8 mouse cellular contexts compared by ENCODE assay signal in the genomic region with DNA sequence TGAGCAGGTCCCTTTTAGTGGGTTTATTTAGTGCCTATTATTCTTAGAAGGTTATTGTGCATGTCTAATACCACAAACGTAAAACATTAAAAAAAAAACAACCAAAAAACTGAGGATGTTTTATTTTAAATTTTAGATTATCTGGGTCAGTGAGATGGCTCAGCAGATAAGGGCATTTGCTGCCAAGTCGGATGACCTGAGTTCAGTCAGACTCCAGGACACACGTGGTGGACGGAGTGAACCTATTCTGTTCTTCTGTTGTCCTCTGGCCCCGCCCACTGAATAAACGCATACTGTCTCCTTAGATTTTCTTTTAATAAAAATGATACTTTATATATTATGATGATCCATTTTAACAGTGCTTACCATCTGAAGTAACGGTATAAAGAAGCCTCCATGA. TPM values are rescaled to one million over a fixed set of nuclear protein-coding genes. Genes with fewer than 3 reads are reported as not detected.
DNase-seq lines count a peak whose midpoint lies in the region; ATAC-seq and TF ChIP-seq lines count a peak whose summit lies in the region.

No protein-coding gene starts in this region.

- 0 out of 2 replicates have a peak, but pooled peaks have one; percentile 8 for TF ChIP-seq EP300 in heart, adult 2 months (IDR thresholded peaks at IDR 0.05; ENCODE audit: insufficient read depth, low read depth, low read length)

- no peaks in the 10 kb centered on the region for H3K27me3 ChIP-seq in heart, adult 2 months (ENCODE audit: control insufficient read depth, insufficient read depth, low read length)
- no peaks in the 10 kb centered on the region for H3K27me3 ChIP-seq in hindbrain, embryonic 15.5 days
- H3K27me3 ChIP-seq in liver, embryonic 15.5 days: no peaks in the 10 kb centered on the region

- H3K4me1 ChIP-seq in heart, adult 2 months (ENCODE audit: control insufficient read depth, insufficient read depth, low read length): peaks cover 1% of the 10 kb centered on the region; the same call in 1 of the 2 replicates
- H3K4me1 ChIP-seq in hindbrain, embryonic 15.5 days (replicated peaks): peaks cover 16% of the 10 kb centered on the region
- peaks cover 23% of the 10 kb centered on the region for H3K4me1 ChIP-seq in liver, embryonic 15.5 days (replicated peaks)

- TF ChIP-seq POLR2A in heart, adult 2 months (IDR thresholded peaks at IDR 0.05; ENCODE audit: insufficient read depth, low read depth, low read length): no peak

- H3K4me2 ChIP-seq in hindbrain, embryonic 15.5 days: peak overlapping the region; percentile 82
- peak overlapping the region; percentile 99 for H3K4me2 ChIP-seq in liver, embryonic 15.5 days

- no peak for ATAC-seq in hindbrain, embryonic 15.5 days (ENCODE audit: low FRiP score, low read depth)
- ATAC-seq in liver, embryonic 15.5 days (ENCODE audit: insufficient read depth): no peak

- peak in 1 of 2 experiments; percentile 26 for DNase-seq in heart, adult 2 months
- DNase-seq in heart, postnatal 36 days: no peak
- peak; percentile 43 for DNase-seq in cerebellum, adult 9-11 months
- DNase-seq in layer of hippocampus, adult 18-20 months (ENCODE audit: low spot score in 2 of 2): no peak
- no peak for DNase-seq in urinary bladder, postnatal 4 days (ENCODE audit: low spot score in 2 of 2)
- no peak for DNase-seq in spleen, postnatal 36 days (ENCODE audit: low spot score in 2 of 2)

- WGBS in heart, adult 2 months: 45% methylated on average over 7 of the region's 7 CpGs
- WGBS in hindbrain, embryonic 15.5 days: 47% methylated on average over 7 of the region's 7 CpGs
- WGBS in liver, embryonic 15.5 days (ENCODE audit: insufficient replicate concordance): 55% methylated on average over 7 of the region's 7 CpGs

- intact Hi-C loops in heart, adult 2 months (cut with DNase I): loop anchor here (1.0 to 10.0 kb wide), 4 partner anchors 22 to 691 kb away; no protein-coding TSS in a partner anchor
- intact Hi-C loops in heart, postnatal 36 days (cut with DNase I): loop anchor here (1.0 kb wide), 1 partner anchor 21 kb away; no protein-coding TSS in a partner anchor

- peak overlapping the region; percentile 99 for H3K27ac ChIP-seq in heart, adult 2 months
- no peak overlapping the region for H3K27ac ChIP-seq in hindbrain, embryonic 15.5 days (replicated peaks)
- 0 out of 2 replicates have a peak overlapping the region, but pooled peaks have one; percentile 90 for H3K27ac ChIP-seq in liver, embryonic 15.5 days (replicated peaks)

- H3K4me3 ChIP-seq in heart, adult 2 months: peak overlapping the region; percentile 71
- peak overlapping the region; percentile 95; the same call in 1 of the 2 replicates for H3K4me3 ChIP-seq in hindbrain, embryonic 15.5 days
- H3K4me3 ChIP-seq in liver, embryonic 15.5 days (replicated peaks): peak overlapping the region; percentile 79

- no peak for TF ChIP-seq CTCF in heart, adult 2 months (IDR thresholded peaks at IDR 0.05)

- H3K9me3 ChIP-seq in hindbrain, embryonic 15.5 days: no peaks in the 10 kb centered on the region
- H3K9me3 ChIP-seq in liver, embryonic 15.5 days (replicated peaks): no peaks in the 10 kb centered on the region; the same call in 1 of the 2 replicates

- no peak overlapping the region for H3K9ac ChIP-seq in heart, adult 2 months (ENCODE audit: low read depth, low read length)
- no peak overlapping the region for H3K9ac ChIP-seq in hindbrain, embryonic 15.5 days
- no peak overlapping the region for H3K9ac ChIP-seq in liver, embryonic 15.5 days

- H3K79me2 ChIP-seq in heart, adult 2 months (replicated peaks; ENCODE audit: control insufficient read depth, insufficient read depth, low read length): no peaks in the 10 kb centered on the region; the same call in none of the 2 replicates

- peaks cover 9% of the 10 kb centered on the region for H3K36me3 ChIP-seq in heart, adult 2 months (ENCODE audit: control insufficient read depth, insufficient read depth, low read length)
- H3K36me3 ChIP-seq in hindbrain, embryonic 15.5 days: no peaks in the 10 kb centered on the region
- no peaks in the 10 kb centered on the region for H3K36me3 ChIP-seq in liver, embryonic 15.5 days (replicated peaks)

RNA-seq across cellular contexts. Expression of gene Adk, which starts 1.2 kb away (rescaled TPM):
- total RNA-seq in heart, adult 2 months (2021): 100 to 1,000 TPM; 212 to 253 TPM
- polyA plus RNA-seq in heart, adult 2 months (2012; rRNA removed): 104 and 160 TPM in 2 replicates
- total RNA-seq in heart, postnatal 36 days (2021): 100 to 1,000 TPM; 239 to 252 TPM
- polyA plus RNA-seq in hindbrain, embryonic 15.5 days (2015; fragmentation: Nextera tagmentation; extraction: Ambion mirVana): 40.4 and 47.6 TPM in 2 replicates
- 197 and 203 TPM in 2 replicates for polyA plus RNA-seq in liver, embryonic 15.5 days (2015; fragmentation: Nextera tagmentation; extraction: Ambion mirVana)
- total RNA-seq in layer of hippocampus, adult 18-20 months (2021): 10 to 100 TPM; 64.2 to 69.7 TPM

RNA-seq across cellular contexts. Expression of gene Ap3m1, which starts 1.3 kb away (rescaled TPM):
- total RNA-seq in heart, adult 2 months (2021): 10 to 100 TPM; 51.6 to 69.4 TPM
- polyA plus RNA-seq in heart, adult 2 months (2012; rRNA removed): 26.6 and 69.2 TPM in 2 replicates
- 10 to 100 TPM; 58.0 to 62.9 TPM for total RNA-seq in heart, postnatal 36 days (2021)
- 73.2 and 76.4 TPM in 2 replicates for polyA plus RNA-seq in hindbrain, embryonic 15.5 days (2015; fragmentation: Nextera tagmentation; extraction: Ambion mirVana)
- polyA plus RNA-seq in liver, embryonic 15.5 days (2015; fragmentation: Nextera tagmentation; extraction: Ambion mirVana): 29.0 and 30.2 TPM in 2 replicates
- 10 to 100 TPM; 67.2 to 70.5 TPM for total RNA-seq in layer of hippocampus, adult 18-20 months (2021)
